Mouse (Mus musculus): ENCODE measurements around the gene Ccdc34.

GRCm38 (mm10) chr2:110201770-110202169 lies 184.2 kb downstream of the Ccdc34 start:
- TF ChIP-seq POLR2A (IDR thresholded peaks at IDR 0.05; ENCODE audit: insufficient read depth, low read depth, low read length) (no peak), CTCF (IDR thresholded peaks at IDR 0.05; ENCODE audit: insufficient read depth, low read depth, low read length) (no peak)

Data from olfactory bulb, adult 2 months (tissue).